Mouse (Mus musculus) right cerebral cortex, adult 2 months (tissue): ENCODE data around the gene Casc3.
A peak's percentile ranks its signal among the peaks of the same experiment; 100 is the strongest.

Experiments used
- DNase-seq, 2 experiments: peaks; one replicate each; pipeline ENCODE4 v3.0.0; 2021 to 2022; ENCODE audit warnings: low spot score in 2 of 2

Casc3 gene

DNA sequence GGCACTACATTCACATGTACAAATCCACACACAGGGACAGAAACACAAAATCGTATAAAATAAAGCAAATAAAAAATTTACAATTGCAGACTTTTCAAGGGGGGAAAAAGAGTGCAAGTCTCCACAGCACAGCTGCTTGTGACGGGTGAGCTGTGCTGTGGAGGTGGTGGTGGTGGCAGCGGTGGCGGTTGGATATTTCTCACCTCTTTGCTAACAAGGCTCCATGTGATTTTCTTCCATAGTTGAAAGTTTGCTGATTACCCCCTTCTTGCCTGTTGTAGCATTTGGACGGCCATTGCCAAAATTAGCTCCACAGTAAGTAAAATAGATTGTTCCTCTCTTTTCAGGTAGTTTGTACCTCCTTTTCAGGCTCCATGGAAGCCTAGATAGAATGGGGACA lies at the start of gene Casc3:
Casc3 (plus strand) TSS at position 301 of the 400 bp plus-strand sequence.
- DNase-seq, result no peak

DNA sequence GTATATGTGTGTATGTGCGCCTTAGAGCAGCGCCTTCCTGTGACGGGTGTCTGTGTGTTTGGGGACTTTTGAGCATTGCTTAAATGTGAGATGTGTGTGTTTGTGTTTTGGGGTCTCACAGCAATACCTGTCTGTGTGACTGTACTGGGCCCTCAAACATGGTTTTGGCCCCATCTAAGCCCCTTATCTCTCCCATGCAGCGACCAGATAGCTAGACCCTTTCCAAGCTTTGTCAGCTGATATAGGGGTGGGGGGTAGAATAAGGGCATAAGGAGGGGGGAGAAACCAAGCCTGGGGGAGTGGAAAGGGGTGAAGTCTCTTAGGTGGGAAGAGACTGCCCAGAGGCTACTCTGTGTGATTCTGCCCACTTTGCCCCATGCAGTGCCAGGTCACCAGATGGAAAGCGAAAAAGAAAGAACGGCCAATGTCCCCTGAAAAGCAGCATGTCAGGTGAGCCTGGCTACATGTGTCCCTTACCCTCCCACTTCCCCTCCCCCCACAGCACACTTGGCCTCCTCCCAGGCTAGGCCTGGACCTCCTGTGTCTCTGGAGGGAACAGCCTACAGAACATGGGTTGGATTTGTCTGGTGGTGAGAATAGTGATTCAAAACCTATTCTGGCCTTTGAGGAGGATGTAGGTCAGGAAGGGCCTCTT lies 48.9 kb upstream of the Casc3 start:
- no peak for DNase-seq

DNA sequence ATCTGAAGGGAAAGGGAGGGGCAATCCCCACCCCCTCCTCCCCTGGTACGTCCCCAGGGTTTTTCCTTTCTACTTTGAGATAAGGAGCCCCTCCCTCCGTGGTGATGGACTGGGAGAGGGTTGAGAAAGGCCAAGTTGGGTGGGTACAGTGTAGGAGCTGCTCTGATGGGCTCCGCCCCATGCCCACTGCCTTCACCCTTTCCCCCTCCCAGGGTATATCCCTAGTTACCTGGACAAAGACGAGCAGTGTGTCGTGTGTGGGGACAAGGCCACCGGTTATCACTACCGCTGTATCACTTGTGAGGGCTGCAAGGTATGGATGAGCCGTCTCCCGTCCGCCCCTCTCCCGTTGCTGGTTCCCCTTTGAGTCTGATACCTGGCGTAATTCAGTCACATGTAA lies 48.0 kb upstream of the Casc3 start:
- no peak for DNase-seq

- no peak for DNase-seq
Observed at GRCm38 (mm10) chr11:98761939-98762338, 42.8 kb upstream of the Casc3 start.

- peak; percentile 69 to 77 for DNase-seq
Observed at GRCm38 (mm10) chr11:98762756-98763501, 41.8 kb upstream of the Casc3 start.

- DNase-seq, result no peak
Observed at GRCm38 (mm10) chr11:98763502-98763861, 41.2 kb upstream of the Casc3 start.

DNA sequence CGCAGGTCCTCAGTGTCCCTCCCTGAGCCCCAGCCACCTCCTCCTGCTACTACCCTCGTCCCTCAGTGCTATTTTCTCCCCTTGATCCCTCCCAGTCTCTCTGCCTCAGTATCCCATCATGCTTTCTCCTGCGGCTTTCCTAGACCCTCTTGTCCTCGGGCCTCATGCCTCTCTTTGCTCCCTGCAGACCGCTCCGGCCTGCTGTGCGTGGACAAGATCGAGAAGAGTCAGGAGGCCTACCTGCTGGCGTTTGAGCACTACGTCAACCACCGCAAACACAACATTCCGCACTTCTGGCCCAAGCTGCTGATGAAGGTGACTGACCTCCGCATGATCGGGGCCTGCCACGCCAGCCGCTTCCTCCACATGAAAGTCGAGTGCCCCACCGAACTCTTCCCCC lies 40.6 kb upstream of the Casc3 start:
- no peak for DNase-seq

GRCm38 (mm10) chr11:98764746-98765145 lies 40.0 kb upstream of the Casc3 start:
- no peak for DNase-seq

DNA sequence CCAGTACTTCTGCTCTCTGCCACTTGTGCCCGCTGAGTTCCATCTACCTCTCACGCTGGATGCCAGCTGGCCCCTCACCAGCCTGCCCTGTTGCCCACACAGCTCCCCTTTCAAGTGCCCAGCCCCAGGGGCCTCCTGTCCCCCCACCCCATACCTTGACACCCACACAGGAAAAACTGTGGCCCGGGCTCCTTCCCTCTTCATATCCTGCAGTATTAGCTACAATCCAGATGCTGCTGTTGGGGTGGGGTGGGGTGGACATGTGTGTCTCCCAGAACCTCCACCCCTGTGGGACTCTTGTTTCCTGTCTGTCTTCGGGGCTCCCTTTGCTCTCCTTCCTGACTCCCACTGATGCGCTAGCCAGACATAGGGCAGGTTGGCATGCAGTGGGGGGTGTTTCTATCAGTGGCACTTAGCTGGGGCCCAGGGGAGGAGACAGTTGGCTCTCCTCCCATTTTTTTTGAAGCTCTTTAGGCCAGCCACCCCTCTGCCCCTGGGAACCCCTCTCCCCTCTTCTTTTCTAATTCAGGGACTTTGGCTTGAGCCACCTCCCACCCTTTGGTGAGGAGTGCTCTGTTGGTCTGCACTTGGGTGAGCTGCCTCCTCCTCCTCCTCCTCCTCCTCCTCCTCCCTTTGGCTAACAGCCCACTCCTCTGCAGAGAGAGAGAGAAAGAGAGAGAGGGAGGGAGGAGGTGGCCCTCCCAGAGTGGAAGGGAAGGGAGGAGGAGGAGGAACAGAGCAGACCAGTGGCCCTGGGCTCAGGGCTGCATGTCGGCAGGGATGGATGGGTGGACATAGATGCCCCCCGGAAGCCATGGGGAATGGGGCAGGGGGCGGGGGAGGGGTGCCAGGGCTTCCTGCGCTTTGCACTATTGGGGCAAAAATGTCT lies 39.0 kb upstream of the Casc3 start:
- no peak for DNase-seq

DNA sequence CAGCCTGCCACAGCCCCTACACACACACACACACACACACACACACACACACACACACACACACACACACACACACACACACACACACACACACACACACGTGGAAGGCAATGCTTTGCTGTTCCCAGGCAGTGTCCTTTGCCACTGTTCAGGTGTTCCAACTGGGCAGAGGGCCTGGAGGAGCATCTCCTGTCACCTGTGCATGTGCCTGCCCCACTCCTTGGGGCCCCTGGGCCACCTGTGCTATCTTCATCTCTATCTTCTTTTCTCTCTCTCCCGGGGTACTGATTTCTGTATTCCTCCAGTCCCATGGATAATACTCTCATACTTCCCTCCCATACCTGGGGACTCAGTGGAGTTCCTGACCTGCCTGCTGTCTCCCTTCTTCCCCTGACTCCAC lies 38.4 kb upstream of the Casc3 start:
- no peak for DNase-seq

- no peak for DNase-seq
Observed at GRCm38 (mm10) chr11:98766816-98767215, 37.9 kb upstream of the Casc3 start.

DNA sequence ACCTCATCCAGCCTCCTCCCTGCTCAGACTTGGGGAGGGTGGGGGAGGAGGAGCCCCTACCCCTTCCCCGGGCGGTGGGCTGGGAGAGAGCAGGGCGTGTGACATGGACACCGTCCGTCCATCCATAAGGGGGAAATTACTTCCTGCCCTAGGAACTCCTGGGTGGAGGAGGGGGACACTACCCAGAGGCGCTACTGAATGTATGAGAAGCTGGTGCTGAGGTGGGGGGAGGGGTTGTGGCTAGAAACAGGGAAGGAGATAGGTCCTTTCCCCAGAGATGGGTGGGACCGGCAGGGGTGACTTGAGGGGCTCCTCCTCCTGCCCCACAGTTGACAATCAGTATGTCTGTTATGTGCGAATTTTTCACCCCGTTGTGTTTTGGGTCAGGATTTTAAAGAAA lies 37.4 kb upstream of the Casc3 start:
- peak; percentile 50 to 61 for DNase-seq

GRCm38 (mm10) chr11:98767713-98768112 lies 37.0 kb upstream of the Casc3 start:
- no peak for DNase-seq

GRCm38 (mm10) chr11:98768127-98769006 lies 36.3 kb upstream of the Casc3 start:
- DNase-seq, result peak; percentile 51 to 54

- no peak for DNase-seq
Observed at GRCm38 (mm10) chr11:98769007-98769954, 35.4 kb upstream of the Casc3 start.

GRCm38 (mm10) chr11:98770096-98770975 lies 34.4 kb upstream of the Casc3 start:
- peak; percentile 78 for DNase-seq

- DNase-seq, result peak in 1 of 2 experiments; percentile 34
Observed at GRCm38 (mm10) chr11:98771131-98771530, 33.6 kb upstream of the Casc3 start.

GRCm38 (mm10) chr11:98771844-98772525 lies 32.7 kb upstream of the Casc3 start:
- DNase-seq, result peak in 1 of 2 experiments; percentile 47
